Mouse (Mus musculus): Measurements from ENCODE around the gene Rph3a.

The Rph3a gene

GRCm38 (mm10) chr5:121009811-121010569 lies at the start of gene Rph3a:
Gene Rph3a (minus strand): TSS chr5:121010092.
- no peak for DNase-seq (ENCODE audit: low read depth, low spot score)

GRCm38 (mm10) chr5:121058261-121058660 lies 48.4 kb upstream of the Rph3a start:
- DNase-seq (ENCODE audit: low read depth, low spot score), result no peak

GRCm38 (mm10) chr5:121053886-121054285 lies 44.0 kb upstream of the Rph3a start:
- DNase-seq (ENCODE audit: low read depth, low spot score), result no peak

- no peak for DNase-seq (ENCODE audit: low read depth, low spot score)
Measured at GRCm38 (mm10) chr5:121041791-121042190, 31.9 kb upstream of the Rph3a start.

- no peak for DNase-seq (ENCODE audit: low read depth, low spot score)
Measured at GRCm38 (mm10) chr5:121039465-121039864, 29.6 kb upstream of the Rph3a start.

- no peak for DNase-seq (ENCODE audit: low read depth, low spot score)
Measured at GRCm38 (mm10) chr5:121030161-121030560, 20.3 kb upstream of the Rph3a start.

GRCm38 (mm10) chr5:121019505-121019904 lies 9.6 kb upstream of the Rph3a start:
- no peak for DNase-seq (ENCODE audit: low read depth, low spot score)

- DNase-seq (ENCODE audit: low read depth, low spot score), result no peak
Measured at GRCm38 (mm10) chr5:121017699-121018098, 7.8 kb upstream of the Rph3a start.

- DNase-seq (ENCODE audit: low read depth, low spot score), result no peak
Measured at GRCm38 (mm10) chr5:121016405-121016804, 6.5 kb upstream of the Rph3a start.

GRCm38 (mm10) chr5:121014496-121014895 lies 4.6 kb upstream of the Rph3a start:
- no peak for DNase-seq (ENCODE audit: low read depth, low spot score)

- DNase-seq (ENCODE audit: low read depth, low spot score), result no peak
Measured at GRCm38 (mm10) chr5:121011962-121012361, 2.1 kb upstream of the Rph3a start.

GRCm38 (mm10) chr5:121009406-121009805 lies 486 bp downstream of the Rph3a start:
- DNase-seq (ENCODE audit: low read depth, low spot score), result peak; percentile 71

GRCm38 (mm10) chr5:121008411-121009239 lies 1.3 kb downstream of the Rph3a start:
- no peak for DNase-seq (ENCODE audit: low read depth, low spot score)

GRCm38 (mm10) chr5:121007563-121007962 lies 2.3 kb downstream of the Rph3a start:
- DNase-seq (ENCODE audit: low read depth, low spot score), result no peak

GRCm38 (mm10) chr5:121007130-121007529 lies 2.8 kb downstream of the Rph3a start:
- DNase-seq (ENCODE audit: low read depth, low spot score), result no peak

GRCm38 (mm10) chr5:121006176-121006575 lies 3.7 kb downstream of the Rph3a start:
- DNase-seq (ENCODE audit: low read depth, low spot score), result no peak

GRCm38 (mm10) chr5:121003781-121004180 lies 6.1 kb downstream of the Rph3a start:
- DNase-seq (ENCODE audit: low read depth, low spot score), result no peak

- no peak for DNase-seq (ENCODE audit: low read depth, low spot score)
Measured at GRCm38 (mm10) chr5:120999573-120999972, 10.3 kb downstream of the Rph3a start.

GRCm38 (mm10) chr5:120988373-120988772 lies 21.5 kb downstream of the Rph3a start:
- DNase-seq (ENCODE audit: low read depth, low spot score), result no peak

GRCm38 (mm10) chr5:120983029-120983428 lies 26.9 kb downstream of the Rph3a start:
- DNase-seq (ENCODE audit: low read depth, low spot score), result no peak

GRCm38 (mm10) chr5:120981211-120981610 lies 28.7 kb downstream of the Rph3a start:
- no peak for DNase-seq (ENCODE audit: low read depth, low spot score)

- no peak for DNase-seq (ENCODE audit: low read depth, low spot score)
Measured at GRCm38 (mm10) chr5:120980116-120980515, 29.8 kb downstream of the Rph3a start.

GRCm38 (mm10) chr5:120976138-120976537 lies 33.8 kb downstream of the Rph3a start:
- DNase-seq (ENCODE audit: low read depth, low spot score), result no peak

Measured in WW6 (cell line).